Mouse (Mus musculus) MEL (cell line): ENCODE measurements around the gene Stag1. TPM values are rescaled to one million over a fixed set of nuclear protein-coding genes. Genes with fewer than 3 reads are reported as not detected.
"Not testable (repeated sequence)": the region's sequence is repeated elsewhere in the genome, so short reads cannot be mapped to it uniquely, and the experiment has no call there.

Source experiments
- DNase-seq: peaks from one replicate; pipeline ENCODE4 v3.0.0; 2011; ENCODE audit warnings: low read depth, low spot score
- H3K27ac ChIP-seq: 2 replicates; pipeline ENCODE4 v1.5.1; 2012; ENCODE audit warnings: low read depth, mild to moderate bottlenecking, control low read depth, low read length, moderate library complexity; ENCODE audit not compliant: control insufficient read depth
- H3K27me3 ChIP-seq, 2 experiments: fragments of 150-350 bp in 1 of 2; sonication (generic) in 1 of 2; 2 replicates each; pipeline ENCODE4 v1.6.1; 2012; ENCODE audit warnings: low read length in 2 of 2, mild to moderate bottlenecking in 2 of 2, improper control_type of control experiment in 1 of 2, moderate library complexity in 1 of 2; ENCODE audit not compliant: insufficient read depth in 2 of 2, control insufficient read depth in 1 of 2
- H3K36me3 ChIP-seq, 2 experiments: 2 replicates each; pipeline ENCODE4 v1.6.1; 2012 to 2014; ENCODE audit warnings: low read length in 2 of 2, improper control_type of control experiment in 1 of 2, inconsistent platforms in 1 of 2, mild to moderate bottlenecking in 1 of 2; ENCODE audit not compliant: insufficient read depth in 2 of 2, control insufficient read depth in 1 of 2
- H3K4me1 ChIP-seq, 2 experiments: fragments of 150-350 bp in 1 of 2; sonication (generic) in 1 of 2; 2 replicates each; pipeline ENCODE4 v1.6.1; 2012; ENCODE audit warnings: low read length in 2 of 2, improper control_type of control experiment in 1 of 2, mild to moderate bottlenecking in 1 of 2; ENCODE audit not compliant: insufficient read depth in 2 of 2, control insufficient read depth in 1 of 2
- H3K4me3 ChIP-seq, 2 experiments: fragments of 150-350 bp in 1 of 2; sonication (generic) in 1 of 2; 2 replicates each; pipeline ENCODE4 v1.5.1; 2012; ENCODE audit warnings: low read depth in 2 of 2, low read length in 2 of 2, mild to moderate bottlenecking in 2 of 2, moderate library complexity in 2 of 2, control low read depth in 1 of 2, improper control_type of control experiment in 1 of 2; ENCODE audit not compliant: control insufficient read depth in 1 of 2, insufficient read depth in 1 of 2
- H3K79me2 ChIP-seq: 2 replicates; pipeline ENCODE4 v1.6.1; 2012; ENCODE audit warnings: mild to moderate bottlenecking, low read length, moderate library complexity; ENCODE audit not compliant: control insufficient read depth, poor library complexity, insufficient read depth
- H3K9ac ChIP-seq: 2 replicates; pipeline ENCODE4 v1.6.1; 2012; ENCODE audit warnings: low read depth, mild to moderate bottlenecking, control low read depth, low read length, moderate library complexity; ENCODE audit not compliant: control insufficient read depth, poor library complexity, severe bottlenecking
- H3K9me3 ChIP-seq: fragments of 150-350 bp; sonication (generic); replicated peaks from 2 replicates; pipeline ENCODE4 v1.6.1; 2012; ENCODE audit warnings: mild to moderate bottlenecking, low read length, improper control_type of control experiment, moderate library complexity; ENCODE audit not compliant: insufficient read depth
- CHD1 ChIP-seq: IDR thresholded peaks from 2 replicates; pipeline ENCODE4 v1.6.1; 2012; ENCODE audit warnings: low read depth, mild to moderate bottlenecking, inconsistent platforms, low read length, improper control_type of control experiment
- CHD2 ChIP-seq: IDR thresholded peaks from 2 replicates; pipeline ENCODE4 v1.6.1; 2011; ENCODE audit warnings: low read length, improper control_type of control experiment
- CTCF ChIP-seq, 3 experiments: IDR thresholded peaks in 2 of 3; conservative IDR thresholded peaks in 1 of 3; 2 replicates each; pipeline ENCODE4 v1.5.1; 2011 to 2012; ENCODE audit warnings: low read length in 3 of 3, low read depth in 2 of 3, mild to moderate bottlenecking in 2 of 3, improper control_type of control experiment in 1 of 3, inconsistent platforms in 1 of 3, mixed read lengths in 1 of 3, moderate library complexity in 1 of 3; ENCODE audit not compliant: control insufficient read depth in 1 of 3, insufficient read depth in 1 of 3, poor library complexity in 1 of 3, severe bottlenecking in 1 of 3
- E2F4 ChIP-seq: IDR thresholded peaks from 2 replicates; pipeline ENCODE4 v1.6.1; 2011; ENCODE audit warnings: low read depth, low read length, improper control_type of control experiment, borderline replicate concordance
- EP300 ChIP-seq, 2 experiments: IDR thresholded peaks; 2 replicates each; pipeline ENCODE4 v1.6.1; 2011; ENCODE audit warnings: improper control_type of control experiment in 2 of 2, low read length in 2 of 2, low read depth in 1 of 2, mild to moderate bottlenecking in 1 of 2
- ETS1 ChIP-seq: IDR thresholded peaks from 2 replicates; pipeline ENCODE4 v1.6.1; 2012; ENCODE audit warnings: low read depth, mild to moderate bottlenecking, inconsistent platforms, low read length, improper control_type of control experiment, moderate library complexity
- GABPA ChIP-seq: IDR thresholded peaks from 2 replicates; pipeline ENCODE4 v1.6.1; 2012; ENCODE audit warnings: low read depth, mild to moderate bottlenecking, inconsistent platforms, low read length, improper control_type of control experiment, moderate library complexity
- GATA1 ChIP-seq: IDR thresholded peaks from 2 replicates; pipeline ENCODE4 v1.6.1; 2011; ENCODE audit warnings: low read depth, low read length, improper control_type of control experiment
- KAT2A ChIP-seq: conservative IDR thresholded peaks from 2 replicates; pipeline ENCODE4 v1.6.1; 2012; ENCODE audit warnings: low read depth, low read length, improper control_type of control experiment, inconsistent platforms
- MAFK ChIP-seq: IDR thresholded peaks from 2 replicates; pipeline ENCODE4 v1.6.1; 2011; ENCODE audit warnings: low read depth, mild to moderate bottlenecking, low read length, improper control_type of control experiment, borderline replicate concordance
- MAX ChIP-seq: IDR thresholded peaks from 2 replicates; pipeline ENCODE4 v1.6.1; 2011; ENCODE audit warnings: low read length, improper control_type of control experiment
- MAZ ChIP-seq: IDR thresholded peaks from 2 replicates; pipeline ENCODE4 v1.6.1; 2012; ENCODE audit warnings: low read depth, mild to moderate bottlenecking, inconsistent platforms, low read length, improper control_type of control experiment
- MYB ChIP-seq: IDR thresholded peaks from 2 replicates; pipeline ENCODE4 v1.6.1; 2011; ENCODE audit warnings: mild to moderate bottlenecking, low read depth, low read length, improper control_type of control experiment
- NELFE ChIP-seq: IDR thresholded peaks from 2 replicates; pipeline ENCODE4 v1.6.1; 2011; ENCODE audit warnings: low read depth, low read length, improper control_type of control experiment
- NRF1 ChIP-seq: IDR thresholded peaks from 2 replicates; pipeline ENCODE4 v1.6.1; 2014; ENCODE audit warnings: low read depth, mild to moderate bottlenecking, inconsistent platforms, low read length, improper control_type of control experiment, moderate library complexity; ENCODE audit not compliant: poor library complexity, insufficient read depth, severe bottlenecking
- POLR2A ChIP-seq, 2 experiments: IDR thresholded peaks; 2 replicates each; pipeline ENCODE4 v1.6.1; 2011 to 2012; ENCODE audit warnings: low read length in 2 of 2, mild to moderate bottlenecking in 2 of 2, control low read depth in 1 of 2, improper control_type of control experiment in 1 of 2, low read depth in 1 of 2, moderate library complexity in 1 of 2; ENCODE audit not compliant: control insufficient read depth in 1 of 2, insufficient read depth in 1 of 2, poor library complexity in 1 of 2
- POLR2AphosphoS2 ChIP-seq: IDR thresholded peaks from 2 replicates; pipeline ENCODE4 v1.6.1; 2011; ENCODE audit warnings: low read length, improper control_type of control experiment
- POLR2AphosphoS5 ChIP-seq: IDR thresholded peaks from 2 replicates; pipeline ENCODE4 v1.6.1; 2012; ENCODE audit warnings: low read depth, borderline replicate concordance, mild to moderate bottlenecking, inconsistent platforms, low read length, moderate library complexity, mixed read lengths
- RAD21 ChIP-seq: IDR thresholded peaks from 2 replicates; pipeline ENCODE4 v1.6.1; 2011; ENCODE audit warnings: mild to moderate bottlenecking, low read depth, low read length, improper control_type of control experiment
- RCOR1 ChIP-seq: IDR thresholded peaks from 2 replicates; pipeline ENCODE4 v1.6.1; 2012; ENCODE audit warnings: low read depth, mild to moderate bottlenecking, inconsistent platforms, low read length, improper control_type of control experiment
- SIN3A ChIP-seq: IDR thresholded peaks from 2 replicates; pipeline ENCODE4 v1.6.1; 2012; ENCODE audit warnings: low read length, improper control_type of control experiment, inconsistent platforms
- TBP ChIP-seq: IDR thresholded peaks from 2 replicates; pipeline ENCODE4 v1.8.0; 2011; ENCODE audit warnings: low read depth, low read length, improper control_type of control experiment
- TCF12 ChIP-seq: IDR thresholded peaks from 2 replicates; pipeline ENCODE4 v1.6.1; 2014; ENCODE audit warnings: low read depth, mild to moderate bottlenecking, inconsistent platforms, low read length, improper control_type of control experiment, moderate library complexity
- USF1 ChIP-seq: IDR thresholded peaks from 2 replicates; pipeline ENCODE4 v1.6.1; 2014; ENCODE audit warnings: low read depth, mild to moderate bottlenecking, inconsistent platforms, low read length, improper control_type of control experiment, moderate library complexity
- ZC3H11A ChIP-seq: IDR thresholded peaks from 2 replicates; pipeline ENCODE4 v1.6.1; 2012; ENCODE audit warnings: low read depth, mild to moderate bottlenecking, inconsistent platforms, low read length, improper control_type of control experiment
- ZKSCAN1 ChIP-seq: IDR thresholded peaks from 2 replicates; pipeline ENCODE4 v1.6.1; 2012; ENCODE audit warnings: low read depth, mild to moderate bottlenecking, inconsistent platforms, low read length, improper control_type of control experiment, moderate library complexity
- polyA plus RNA-seq, 2 experiments: library from polyadenylated mRNA; stranded (reverse) in 1 of 2; unstranded in 1 of 2; fragments of >175 nt in 1 of 2; fragments of >200 nt in 1 of 2; gene quantifications; 2 replicates each; pipeline versions ENCODE4 v1.2.1 to v1.2.4; 2012; ENCODE audit warnings: low replicate concordance in 2 of 2, low read depth in 1 of 2; ENCODE audit not compliant: insufficient read length in 2 of 2, insufficient read depth in 1 of 2, missing spikeins in 1 of 2
- total RNA-seq: library from RNA; depleted of rRNA; stranded (reverse); fragments of 300-350 nt; gene quantifications from 2 replicates; pipeline ENCODE4 v1.2.3, GENCODE M21; 2012

The Stag1 gene
- total and polyA plus RNA-seq, 3 experiments = 30.1 to 41.7 TPM; not detected in 1

GRCm38 (mm10) chr9:100707644-100708043 is 110.0 kb downstream of the Stag1 start:
- Histone ChIP-seq H3K27ac (no peak overlapping the region), H3K4me1 (peaks cover 5 to 14% of the 10 kb centered on the region in 2 experiments), H3K9ac (no peak overlapping the region), H3K9me3 (no peaks in the 10 kb centered on the region), H3K27me3 (no peaks in the 10 kb centered on the region), H3K4me3 (no peak overlapping the region), H3K36me3 (peaks cover 0 to 20% of the 10 kb centered on the region in 2 experiments; a peak in 2 of 4 replicates), H3K79me2 (peaks cover 17% of the 10 kb centered on the region)
- DNase-seq = no peak
- TF ChIP-seq E2F4 (no peak), POLR2AphosphoS5 (no peak), MYB (no peak), GATA1 (no peak), NRF1 (no peak), CTCF (IDR thresholded peaks at IDR 0.05 in 2 of 3, conservative IDR thresholded peaks at IDR 0.05 in 1 of 3; ENCODE audit: control insufficient read depth in 1 of 3, insufficient read depth in 1 of 3, low read depth in 2 of 3, low read length in 3 of 3, poor library complexity in 1 of 3, severe bottlenecking in 1 of 3) (no peak), POLR2AphosphoS2 (no peak), RCOR1 (no peak), ZKSCAN1 (no peak), MAZ (no peak), MAX (no peak), KAT2A (no peak), CHD1 (no peak), RAD21 (no peak), GABPA (no peak), CHD2 (no peak), POLR2A (IDR thresholded peaks at IDR 0.05; ENCODE audit: control insufficient read depth in 1 of 2, insufficient read depth in 1 of 2, low read depth in 1 of 2, low read length in 2 of 2, poor library complexity in 1 of 2) (no peak)

- H3K79me2 ChIP-seq = peaks cover 10% of the 10 kb centered on the region
- peaks cover 1 to 29% of the 10 kb centered on the region in 2 experiments; a peak in 3 of 4 replicates for H3K36me3 ChIP-seq
- DNase-seq = peak; percentile 42
- no peaks in the 10 kb centered on the region for H3K27me3 ChIP-seq
- no peak overlapping the region for H3K9ac ChIP-seq
- TF ChIP-seq TBP = no peak
- TF ChIP-seq ETS1 = peak; percentile 83
- TF ChIP-seq NELFE = no peak
- TF ChIP-seq EP300 (IDR thresholded peaks at IDR 0.05; ENCODE audit: low read depth in 1 of 2, low read length in 2 of 2) = peak in 1 of 2 experiments; percentile 10; a peak in 1 of 4 replicates
- peak; percentile 52; the same call in 1 of the 2 replicates for TF ChIP-seq SIN3A
- TF ChIP-seq GABPA = no peak
- no peak for TF ChIP-seq USF1
- TF ChIP-seq MAFK = no peak
- TF ChIP-seq CHD1 = 0 out of 2 replicates have a peak, but pooled peaks have one; percentile 28
- TF ChIP-seq ZC3H11A = no peak
- no peak for TF ChIP-seq TCF12
- TF ChIP-seq, all 39 proteins: peak for 4
- Histone ChIP-seq H3K4me3 (0 out of 4 replicates have a peak overlapping the region, but pooled peaks of 1 of the 2 experiments have one; percentile 4), H3K9me3 (no peaks in the 10 kb centered on the region), H3K4me1 (peaks cover 7 to 24% of the 10 kb centered on the region in 2 experiments), H3K27ac (no peak overlapping the region)
Measured at GRCm38 (mm10) chr9:100711665-100712064, 114.1 kb downstream of the Stag1 start.

GRCm38 (mm10) chr9:100724832-100725231 is 127.2 kb downstream of the Stag1 start:
- H3K27ac ChIP-seq, H3K4me1 ChIP-seq, H3K27me3 ChIP-seq, H3K9ac ChIP-seq, H3K4me3 ChIP-seq, DNase-seq, H3K9me3 ChIP-seq, H3K36me3 ChIP-seq: not testable (repeated sequence)
- peaks cover 29% of the 10 kb centered on the region for H3K79me2 ChIP-seq
